Mouse (Mus musculus): ENCODE measurements around the gene Sec14l1. TPM values are rescaled to one million over a fixed set of nuclear protein-coding genes. Genes with fewer than 3 reads are reported as not detected.
A peak's percentile ranks its signal among the peaks of the same experiment; 100 is the strongest.
"Not testable (repeated sequence)": the region's sequence is repeated elsewhere in the genome, so short reads cannot be mapped to it uniquely, and the experiment has no call there.

Sec14l1 gene
- polyA plus RNA-seq (2015; fragmentation: Nextera tagmentation; extraction: Ambion mirVana), result 35.9 and 37.7 TPM in 2 replicates

GRCm38 (mm10) chr11:117114592-117115345, at the start of gene Sec14l1:
Gene Sec14l1, plus strand, starts transcription at chr11:117115168.
- peak; percentile 97 for DNase-seq (ENCODE audit: low spot score)

GRCm38 (mm10) chr11:117065602-117066001, 49.4 kb upstream of the Sec14l1 start:
- not testable (repeated sequence) for DNase-seq (ENCODE audit: low spot score)

- DNase-seq (ENCODE audit: low spot score), result no peak
Measured at GRCm38 (mm10) chr11:117066738-117067137, 48.2 kb upstream of the Sec14l1 start.

- DNase-seq (ENCODE audit: low spot score), result no peak
Measured at GRCm38 (mm10) chr11:117068332-117068731, 46.6 kb upstream of the Sec14l1 start.

GRCm38 (mm10) chr11:117069027-117069426, 45.9 kb upstream of the Sec14l1 start:
- DNase-seq (ENCODE audit: low spot score), result peak; percentile 48

- DNase-seq (ENCODE audit: low spot score), result peak; percentile 57
Measured at GRCm38 (mm10) chr11:117070711-117071110, 44.3 kb upstream of the Sec14l1 start.

- peak; percentile 75 for DNase-seq (ENCODE audit: low spot score)
Measured at GRCm38 (mm10) chr11:117072128-117072527, 42.8 kb upstream of the Sec14l1 start.

GRCm38 (mm10) chr11:117073426-117073825, 41.5 kb upstream of the Sec14l1 start:
- DNase-seq (ENCODE audit: low spot score), result no peak

- DNase-seq (ENCODE audit: low spot score), result peak; percentile 88
Measured at GRCm38 (mm10) chr11:117076576-117077196, 38.3 kb upstream of the Sec14l1 start.

GRCm38 (mm10) chr11:117077227-117077626, 37.7 kb upstream of the Sec14l1 start:
- no peak for DNase-seq (ENCODE audit: low spot score)

GRCm38 (mm10) chr11:117077902-117078301, 37.1 kb upstream of the Sec14l1 start:
- DNase-seq (ENCODE audit: low spot score), result no peak

GRCm38 (mm10) chr11:117078637-117079240, 36.2 kb upstream of the Sec14l1 start:
- no peak for DNase-seq (ENCODE audit: low spot score)

GRCm38 (mm10) chr11:117079651-117080190, 35.2 kb upstream of the Sec14l1 start:
- no peak for DNase-seq (ENCODE audit: low spot score)

GRCm38 (mm10) chr11:117080209-117080608, 34.8 kb upstream of the Sec14l1 start:
- no peak for DNase-seq (ENCODE audit: low spot score)

- peak; percentile 81 for DNase-seq (ENCODE audit: low spot score)
Measured at GRCm38 (mm10) chr11:117081165-117082064, 33.6 kb upstream of the Sec14l1 start.

GRCm38 (mm10) chr11:117082353-117082934, 32.5 kb upstream of the Sec14l1 start:
- no peak for DNase-seq (ENCODE audit: low spot score)

GRCm38 (mm10) chr11:117083052-117083881, 31.7 kb upstream of the Sec14l1 start:
- no peak for DNase-seq (ENCODE audit: low spot score)

- not testable (repeated sequence) for DNase-seq (ENCODE audit: low spot score)
Measured at GRCm38 (mm10) chr11:117083882-117084260, 31.1 kb upstream of the Sec14l1 start.

GRCm38 (mm10) chr11:117086215-117086614, 28.8 kb upstream of the Sec14l1 start:
- no peak for DNase-seq (ENCODE audit: low spot score)
